Mouse (Mus musculus): Measurements from ENCODE around the gene Eef1a1.

Gene Eef1a1

DNA sequence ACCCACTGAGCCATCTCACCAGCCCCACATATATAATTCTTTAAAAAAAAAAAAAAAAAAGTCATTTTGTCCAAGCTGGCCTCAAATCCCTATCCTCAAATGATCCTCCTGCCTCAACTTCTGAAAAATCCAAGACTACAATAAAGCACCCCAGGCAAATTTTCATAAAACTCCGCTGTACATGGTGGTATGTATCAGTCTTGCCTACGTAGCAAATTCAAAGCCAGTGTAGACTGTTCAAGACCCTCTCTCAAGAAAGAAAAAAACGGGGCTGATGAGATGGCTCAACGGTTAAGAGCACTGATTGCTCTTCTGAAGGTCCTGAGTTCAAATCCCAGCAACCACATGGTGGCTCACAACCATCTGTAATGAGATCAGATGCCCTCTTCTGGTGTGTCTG, 13.1 kb downstream of the Eef1a1 start:
- DNase-seq (ENCODE audit: low spot score): no peak

DNA sequence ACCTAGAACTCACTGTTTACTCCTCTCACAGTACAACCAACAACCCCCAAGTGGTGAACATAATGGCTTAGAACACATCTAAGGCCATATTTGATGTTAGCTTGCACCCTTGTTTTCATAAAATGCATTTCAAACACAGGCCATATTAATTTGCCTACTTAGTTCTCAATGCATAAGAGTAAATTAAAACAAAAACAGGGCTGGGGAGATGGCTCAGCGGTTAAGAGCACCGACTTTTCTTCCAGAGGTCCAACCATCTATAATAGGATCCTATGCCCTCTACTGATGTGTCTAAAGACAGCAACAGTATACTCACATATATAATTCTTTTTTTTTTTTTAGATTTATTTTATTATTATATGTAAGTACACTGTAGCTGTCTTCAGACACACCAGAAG, 13.6 kb downstream of the Eef1a1 start:
- DNase-seq (ENCODE audit: low spot score): no peak

DNA sequence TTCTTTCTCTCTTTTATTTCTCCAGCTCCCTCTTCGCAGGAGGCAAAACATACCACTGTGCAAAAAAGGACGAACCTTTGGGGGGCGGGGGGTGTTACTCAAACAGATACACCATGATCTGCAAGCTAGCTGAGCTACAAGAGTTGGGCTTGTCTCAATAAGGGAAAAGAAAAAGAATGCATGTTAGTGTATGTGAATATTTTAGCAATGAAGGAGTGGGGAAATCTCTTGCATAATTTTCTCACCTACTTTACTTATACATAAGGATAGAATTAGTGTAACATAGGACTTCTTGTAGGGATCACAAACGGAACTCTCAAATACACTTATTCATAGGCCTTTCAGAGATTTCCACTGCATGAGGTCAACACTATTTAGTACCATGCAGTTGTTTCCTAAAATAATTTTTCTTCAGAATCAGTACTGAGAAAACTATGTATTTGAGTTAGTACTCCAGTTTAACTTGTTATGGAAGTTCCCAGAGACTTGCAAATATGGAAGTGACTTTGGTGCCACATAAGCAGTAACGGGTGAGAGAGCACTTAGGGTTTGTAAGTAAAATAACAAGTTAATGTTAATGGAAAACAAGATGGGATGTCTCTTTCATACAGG, 14.1 kb downstream of the Eef1a1 start:
- no peak for DNase-seq (ENCODE audit: low spot score)

DNA sequence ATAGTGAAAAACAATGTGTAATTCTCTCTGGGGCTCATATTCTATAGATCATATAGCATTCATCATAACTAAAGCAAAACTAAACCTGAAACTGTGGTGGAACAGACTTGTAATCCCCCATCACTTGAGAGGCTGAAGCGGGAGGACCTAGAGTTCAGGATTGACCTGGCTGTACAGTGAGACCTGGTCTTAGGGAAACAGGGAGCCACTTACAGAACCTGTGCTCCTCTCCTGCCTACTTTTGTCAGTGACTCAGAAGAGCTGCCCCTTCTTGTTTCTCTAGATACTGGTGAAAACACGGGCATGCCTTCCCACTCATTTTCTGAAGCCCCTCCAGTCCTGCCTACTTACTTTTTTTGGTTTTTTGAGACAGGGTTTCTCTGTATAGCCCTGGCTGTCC, 14.7 kb downstream of the Eef1a1 start:
- no peak for DNase-seq (ENCODE audit: low spot score)

DNA sequence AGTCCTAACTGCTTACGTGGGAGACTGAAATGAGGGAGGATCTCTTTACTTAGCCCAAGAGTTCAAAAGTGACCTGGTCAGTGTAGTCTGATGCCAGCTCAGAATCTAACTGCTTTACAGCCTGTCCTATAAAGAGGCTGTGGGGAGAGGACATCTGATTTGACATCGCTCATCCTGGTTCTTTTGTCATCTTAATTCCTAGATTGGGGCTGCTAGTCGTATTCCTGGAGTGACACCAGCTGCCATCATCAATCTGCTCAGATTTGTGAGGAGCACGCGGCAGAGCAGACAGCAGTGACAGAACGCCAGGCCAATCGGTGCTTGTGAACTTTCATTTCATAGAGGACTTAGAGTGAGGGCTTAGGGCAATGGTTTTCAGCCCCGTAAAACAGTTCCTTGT, 15.4 kb downstream of the Eef1a1 start:
- DNase-seq (ENCODE audit: low spot score): no peak

DNA sequence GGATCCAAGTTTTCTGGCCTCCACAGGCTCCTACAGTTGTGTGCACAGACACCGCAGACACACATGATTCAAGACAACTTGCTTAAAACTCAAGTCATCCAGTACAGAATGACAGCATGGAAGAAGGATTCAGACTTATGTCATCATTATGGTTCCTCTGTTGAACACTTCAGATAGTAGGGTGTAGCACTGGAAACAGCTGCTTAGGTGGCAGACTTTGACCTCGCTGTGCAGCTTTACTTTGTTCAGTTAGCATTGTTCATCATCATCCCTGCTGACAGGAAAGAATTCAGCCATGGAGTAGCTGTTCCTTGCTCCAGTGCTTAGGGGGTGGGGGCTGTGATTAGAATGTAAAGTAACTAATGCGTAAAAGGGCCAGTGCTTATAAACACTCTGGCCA, 23.2 kb downstream of the Eef1a1 start:
- DNase-seq (ENCODE audit: low spot score): no peak

DNA sequence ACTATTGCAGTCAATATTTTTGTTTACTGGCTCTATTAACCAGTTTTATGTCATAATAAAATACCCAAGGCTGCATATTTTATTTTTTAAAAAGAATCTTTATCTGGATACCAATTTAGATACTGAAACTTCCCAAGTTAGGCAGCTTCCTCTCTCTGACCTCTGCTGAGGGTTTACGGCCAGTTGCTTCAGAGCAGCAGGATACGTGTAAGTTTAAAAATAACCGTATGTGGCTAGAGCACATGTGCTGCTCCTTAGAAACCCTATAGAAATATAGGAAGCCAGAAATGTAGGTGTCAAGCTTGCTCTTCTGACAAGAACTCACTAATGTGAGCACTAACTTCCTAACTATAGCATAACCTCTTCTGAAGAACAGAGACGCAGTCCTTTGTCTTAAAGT, 25.6 kb downstream of the Eef1a1 start:
- no peak for DNase-seq (ENCODE audit: low spot score)

DNA sequence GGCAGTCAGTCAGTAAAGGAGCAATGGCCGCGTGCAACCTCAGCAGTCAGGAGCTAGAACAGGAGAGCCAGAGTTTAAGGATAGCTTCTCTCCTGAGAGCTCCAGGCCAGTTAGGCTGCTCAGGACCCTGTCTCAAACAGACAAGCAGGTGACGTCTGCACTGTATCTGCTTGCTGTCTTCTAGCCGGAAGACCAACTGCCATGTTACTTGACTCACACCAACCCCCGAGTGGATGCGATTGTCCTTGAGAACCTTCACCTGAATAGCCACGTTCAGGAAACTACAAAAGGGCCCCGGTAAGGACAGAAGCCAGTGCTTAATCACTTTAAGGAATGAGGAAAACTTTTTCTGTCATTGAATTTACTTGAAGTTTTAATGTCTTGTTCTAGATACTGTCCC, 31.9 kb downstream of the Eef1a1 start:
- no peak for DNase-seq (ENCODE audit: low spot score)

DNA sequence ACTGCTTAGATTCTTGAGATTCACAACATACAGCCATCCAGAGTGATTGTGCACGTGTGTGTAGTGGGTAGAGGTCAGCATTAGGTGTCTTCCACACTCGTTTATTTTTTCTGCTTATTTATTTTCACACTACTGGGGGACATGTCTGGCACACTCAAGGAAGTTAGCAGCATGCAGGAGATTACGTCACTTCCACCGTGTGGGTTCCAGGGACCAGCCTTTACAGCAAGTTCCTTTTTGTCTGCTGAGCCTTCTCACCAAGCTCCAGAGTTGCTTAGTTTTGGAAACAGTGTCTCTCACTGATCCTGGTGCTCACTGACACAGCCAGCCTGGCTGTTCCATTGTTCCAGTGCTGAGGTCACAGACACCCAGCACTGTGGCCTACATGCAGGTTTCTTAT, 37.6 kb downstream of the Eef1a1 start:
- DNase-seq (ENCODE audit: low spot score): no peak

DNA sequence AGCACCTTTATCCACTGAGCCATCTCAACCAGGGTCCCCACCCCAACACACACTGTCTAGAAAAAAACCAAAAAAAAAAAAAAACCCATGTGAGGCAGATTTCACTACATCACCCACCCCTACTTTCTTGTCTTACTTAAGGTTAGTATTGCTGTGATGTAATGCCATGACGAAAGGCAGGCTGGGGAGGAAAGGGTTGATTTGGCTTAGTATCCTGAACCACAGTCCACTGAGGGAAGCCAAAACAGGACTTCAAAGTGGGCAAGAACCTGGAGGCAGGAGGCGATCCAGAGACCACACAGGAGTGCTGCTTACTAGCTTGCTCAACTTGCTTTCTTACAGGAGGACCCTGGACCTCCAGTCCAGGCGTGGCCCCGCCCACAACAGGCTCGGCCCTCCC, 38.5 kb downstream of the Eef1a1 start:
- DNase-seq (ENCODE audit: low spot score): no peak

DNA sequence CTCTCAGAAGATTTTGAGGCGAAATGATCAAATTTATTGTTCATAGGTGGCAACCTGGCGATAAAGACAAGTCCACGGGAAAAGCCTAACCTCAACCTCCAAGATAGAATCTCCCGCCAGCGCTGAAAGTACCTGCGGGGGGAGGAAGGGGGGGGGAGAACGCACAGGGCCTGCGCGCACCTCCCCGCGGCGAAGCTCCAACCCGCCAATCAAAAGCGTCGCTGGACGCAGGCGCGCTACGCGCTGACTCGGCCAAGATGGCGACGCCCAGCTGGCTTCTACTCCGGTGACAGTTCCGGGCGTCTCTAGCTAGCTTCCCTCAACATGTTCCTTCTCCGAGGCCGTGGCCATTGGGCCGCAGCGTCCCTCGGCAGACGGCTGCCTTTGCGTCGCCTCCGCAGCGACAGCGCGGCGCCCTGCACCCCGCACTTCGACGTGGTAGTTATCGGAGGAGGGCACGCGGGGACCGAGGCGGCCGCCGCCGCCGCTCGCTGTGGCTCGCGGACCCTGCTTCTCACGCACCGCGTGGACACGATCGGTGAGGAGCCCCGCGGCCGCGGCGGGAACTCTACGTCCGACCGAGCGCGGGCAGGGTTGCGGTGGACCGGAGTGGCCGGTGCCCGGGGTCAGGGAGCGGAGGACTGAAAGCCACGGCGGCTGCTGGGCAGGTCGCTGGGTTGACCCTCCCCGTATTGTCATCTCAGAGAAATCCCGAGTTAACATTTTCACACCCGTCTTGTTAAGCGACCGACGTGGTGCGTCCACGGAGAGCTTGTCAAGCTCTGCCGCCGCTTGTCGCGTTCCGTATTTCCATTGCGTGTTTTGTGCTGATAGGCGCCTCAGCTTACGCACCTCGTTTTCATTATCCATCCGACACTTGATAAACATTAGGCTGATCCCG, 40.7 kb downstream of the Eef1a1 start, which contains the start of the genes Mto1 and Gm17324:
Gene Mto1, plus strand, starts transcription at position 236 of the 901 bp plus-strand sequence.
Gene Gm17324, minus strand, starts transcription at position 814 of the 901 bp plus-strand sequence.
- DNase-seq (ENCODE audit: low spot score): peak; percentile 90

DNA sequence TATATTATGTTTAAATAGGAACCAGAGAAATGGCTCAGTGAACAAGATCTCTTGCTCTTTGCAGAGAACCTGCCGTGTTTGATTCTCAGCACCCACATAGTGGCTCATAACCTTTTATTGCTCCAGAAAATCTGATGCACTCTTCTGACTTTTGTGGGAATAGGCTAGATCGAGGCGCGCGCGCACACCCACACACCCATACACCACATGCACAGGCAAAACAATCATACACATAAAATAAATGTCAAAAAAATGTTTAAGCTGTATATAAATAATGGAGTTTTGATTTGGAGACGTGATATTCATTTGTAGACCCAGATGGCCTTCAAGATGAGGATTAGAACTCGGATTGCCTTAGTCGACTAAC, 41.4 kb downstream of the Eef1a1 start:
- no peak for DNase-seq (ENCODE audit: low spot score)

DNA sequence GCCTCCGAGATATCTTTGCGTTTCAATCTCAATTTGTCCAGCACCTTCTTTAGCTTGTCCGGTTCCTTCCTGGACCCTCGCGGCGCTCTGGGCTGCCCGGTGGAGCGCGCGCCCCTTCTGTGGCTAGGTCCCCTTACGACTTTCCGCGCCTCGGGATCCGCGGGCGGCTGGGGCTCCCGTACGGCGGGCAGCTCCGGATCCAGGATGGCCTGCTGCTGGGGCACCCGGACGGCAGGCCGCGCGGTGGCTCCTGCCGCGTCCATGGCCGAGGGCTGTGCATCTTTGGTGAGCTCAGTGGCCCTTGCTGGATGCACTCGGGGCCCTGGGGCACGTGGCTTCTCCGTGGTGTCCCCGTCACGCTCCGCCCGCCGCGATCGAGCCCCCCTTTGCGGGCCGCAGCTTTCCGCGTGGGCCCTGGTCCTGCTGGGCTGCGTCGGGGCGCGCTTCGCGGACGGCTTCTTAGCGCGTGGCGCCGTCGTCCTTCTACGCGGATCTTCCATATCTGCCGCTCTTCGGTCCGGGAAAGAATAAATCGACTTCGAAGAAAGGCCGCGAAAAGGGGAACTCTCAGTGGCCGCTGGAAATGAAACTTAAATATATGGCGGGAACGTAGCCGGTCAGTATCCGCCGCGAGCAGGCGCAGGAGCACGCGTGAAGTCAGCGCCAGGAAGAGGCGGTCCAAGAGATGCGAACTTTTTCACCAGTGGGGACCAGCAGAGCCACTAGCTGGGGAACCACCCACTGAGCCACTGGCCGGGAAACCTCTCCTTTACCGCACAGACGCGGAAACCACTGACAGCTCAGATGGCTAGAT, 46.2 kb downstream of the Eef1a1 start, which contains the start of gene Cgas:
Gene Cgas, minus strand, starts transcription at position 659 of the 814 bp plus-strand sequence.
- peak; percentile 55 for DNase-seq (ENCODE audit: low spot score)

DNA sequence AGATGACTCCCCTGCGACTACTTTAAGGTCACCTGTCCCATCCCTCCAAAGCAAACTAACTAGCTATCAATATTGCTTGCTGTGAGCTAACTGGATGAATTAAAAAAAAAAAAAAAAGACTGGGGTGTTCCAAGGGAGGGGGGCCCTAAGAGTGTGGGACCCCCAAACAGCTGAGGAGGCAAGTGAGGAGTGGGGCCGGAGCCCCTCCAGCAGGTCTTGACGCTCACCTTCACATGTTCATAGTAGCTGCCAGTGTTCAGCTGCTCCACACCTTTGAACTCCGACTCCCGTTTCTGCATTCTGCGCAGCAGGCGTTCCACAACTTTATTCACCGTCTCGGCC, 46.7 kb downstream of the Eef1a1 start:
- DNase-seq (ENCODE audit: low spot score): no peak

DNA sequence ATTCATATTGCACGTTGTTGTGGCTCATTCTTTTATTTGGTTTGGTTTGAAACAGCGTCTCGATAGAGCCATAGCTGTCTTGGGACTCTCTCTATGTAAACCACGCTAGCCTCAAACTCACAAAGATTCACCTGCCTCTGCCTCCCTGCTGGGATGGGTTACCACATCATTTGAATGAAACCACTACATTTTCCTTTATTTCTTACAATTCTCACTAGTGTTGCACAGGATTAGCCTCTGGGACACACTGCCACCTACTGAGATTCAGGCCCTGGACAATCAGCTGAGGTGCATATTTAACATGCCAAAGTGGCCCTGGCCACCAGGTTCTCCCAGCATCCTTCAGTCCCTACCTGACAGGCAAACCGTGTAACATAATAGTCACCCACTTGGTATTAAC, 49.5 kb downstream of the Eef1a1 start:
- no peak for DNase-seq (ENCODE audit: low spot score)

DNA sequence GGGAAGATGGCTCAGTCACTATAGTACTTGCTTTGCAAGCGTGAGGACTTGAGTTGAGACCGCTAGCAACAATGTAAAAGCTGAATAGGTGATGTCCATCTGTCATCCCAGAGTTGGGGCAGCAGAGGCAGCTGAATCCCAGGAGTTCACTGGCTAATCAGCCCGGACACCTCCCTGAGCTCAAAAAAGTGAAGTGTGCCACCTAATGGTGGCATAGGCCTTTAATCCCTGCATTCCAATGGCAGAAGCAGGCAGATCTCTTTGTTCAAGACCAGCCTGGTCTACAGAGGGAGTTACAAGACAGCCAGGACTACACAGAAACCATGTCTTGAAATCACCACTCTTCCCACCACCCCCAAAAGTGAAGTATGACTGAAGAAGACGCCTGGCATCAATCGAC, 56.5 kb downstream of the Eef1a1 start:
- DNase-seq (ENCODE audit: low spot score): no peak

DNA sequence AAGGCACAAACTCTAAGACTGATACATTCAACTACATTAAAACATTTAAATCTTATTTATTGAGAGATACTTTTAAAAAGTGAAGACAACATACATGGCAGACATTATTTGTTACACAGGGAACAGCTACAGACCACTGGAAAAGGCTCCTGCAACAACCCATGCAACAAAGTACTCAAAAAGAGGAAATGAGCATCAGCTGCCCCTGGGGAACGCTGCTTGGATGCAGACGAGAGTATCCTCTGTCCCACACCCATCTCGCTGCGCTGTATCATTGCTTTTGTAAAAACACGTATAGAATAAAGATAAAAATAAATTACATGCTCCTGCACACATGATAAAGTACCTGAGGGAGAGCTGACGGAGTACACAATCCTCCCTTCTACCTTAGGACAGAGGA, 58.5 kb downstream of the Eef1a1 start:
- no peak for DNase-seq (ENCODE audit: low spot score)

DNA sequence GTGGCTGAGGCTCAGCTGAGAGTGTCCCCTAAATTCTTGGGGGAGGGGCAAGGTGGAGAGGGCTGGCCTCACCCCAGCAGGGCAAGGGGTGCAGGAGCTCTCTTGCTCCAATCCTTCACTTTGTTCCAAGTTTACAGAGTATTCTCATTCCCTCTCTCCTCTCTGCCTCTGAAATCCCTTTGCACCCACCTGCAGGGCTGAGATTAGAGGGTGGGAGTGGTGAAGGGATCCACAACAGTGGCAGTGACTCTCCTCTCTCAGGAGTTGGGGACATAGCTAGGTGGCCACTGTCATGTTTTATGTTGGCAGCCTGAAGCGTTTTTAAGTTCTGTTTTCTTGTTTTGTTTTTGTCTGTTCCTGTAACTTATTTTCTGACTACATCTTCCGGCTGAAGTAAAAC, 59.4 kb downstream of the Eef1a1 start:
- no peak for DNase-seq (ENCODE audit: low spot score)

DNA sequence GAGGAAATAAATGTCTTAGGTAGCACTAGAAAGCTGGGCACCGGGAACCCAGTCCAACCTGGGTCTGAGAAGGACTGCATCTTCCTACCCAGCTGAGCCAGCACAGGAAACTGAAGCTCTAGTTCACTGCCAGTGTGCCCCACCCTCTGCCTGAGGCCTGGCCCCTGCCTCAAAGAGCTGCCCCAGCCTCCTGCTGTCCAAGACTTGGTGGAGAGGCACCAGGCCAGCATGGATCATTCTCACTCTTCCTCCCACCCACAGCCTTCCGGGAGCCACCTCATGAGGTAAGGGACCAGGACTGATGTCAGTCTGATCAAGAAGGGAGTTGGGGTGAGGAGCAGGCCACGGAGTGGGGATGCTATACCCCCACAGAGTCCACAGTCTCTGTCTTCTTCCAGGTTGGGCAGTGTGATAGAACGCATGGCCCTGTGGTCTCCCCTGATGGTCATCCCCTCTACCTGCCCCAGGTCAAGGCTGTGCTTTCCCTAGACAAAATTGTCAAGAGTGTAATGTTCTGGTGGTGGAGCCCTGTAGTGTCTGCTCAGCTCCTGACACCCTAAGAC, 60.0 kb downstream of the Eef1a1 start:
- DNase-seq (ENCODE audit: low spot score): no peak

All from testis, postnatal 14 days (tissue).